Mouse (Mus musculus) cerebral cortex, adult 2 months (tissue): ENCODE measurements around the gene Plcd3.

Source experiments
- WGBS: fragments of 180-500 bp; shearing (Covaris S2); methylation state at CpG from one replicate; pipeline ENCODE4 v1.1.7; 2018; 5-methylcytosine and 5-hydroxymethylcytosine counted together

The Plcd3 gene

DNA sequence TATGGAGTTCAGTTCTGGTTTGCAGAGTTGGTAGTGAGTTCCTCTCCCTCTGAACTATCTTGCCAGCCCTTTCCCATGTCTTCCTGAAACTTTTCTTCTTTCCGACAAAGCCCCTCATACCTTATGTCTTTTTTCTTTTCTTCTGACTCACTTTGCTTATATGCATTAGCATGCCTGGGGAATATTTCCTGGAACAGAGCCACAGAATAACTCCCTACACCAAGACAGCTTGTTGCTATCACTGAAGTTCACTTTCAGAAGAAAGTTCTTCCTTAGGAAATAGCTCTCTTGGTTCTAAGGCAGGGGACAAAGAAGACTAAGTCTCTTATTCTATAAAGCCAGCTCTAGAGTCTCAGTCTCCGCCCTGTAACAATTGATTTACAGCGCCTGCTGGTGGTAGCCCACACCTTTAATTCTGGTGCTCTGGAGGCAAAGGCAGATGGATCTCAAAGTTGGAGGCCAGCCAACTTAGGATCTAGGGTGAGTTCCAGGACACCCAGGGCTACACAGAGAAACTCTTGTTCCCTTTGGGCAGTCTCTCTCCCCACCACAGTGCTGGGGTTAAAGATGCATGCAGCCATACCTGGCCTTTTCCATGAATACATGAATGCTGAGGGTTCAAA, 80.6 kb downstream of the Plcd3 start:
- WGBS, result 72% methylated on average over 3 of the region's 3 CpGs
